Mouse (Mus musculus): ENCODE measurements around the gene Slc34a1.

The Slc34a1 gene

GRCm38 (mm10) chr13:55444286-55444936, 46.4 kb downstream of the Slc34a1 start:
- DNase-seq (ENCODE audit: low spot score): peak; percentile 81

GRCm38 (mm10) chr13:55444937-55445315, 46.9 kb downstream of the Slc34a1 start, which contains the start of gene Grk6:
Gene Grk6 (plus strand): TSS chr13:55445072.
- DNase-seq (ENCODE audit: low spot score): peak; percentile 99

- DNase-seq (ENCODE audit: low spot score): peak; percentile 49
Measured at GRCm38 (mm10) chr13:55445361-55446091, 47.5 kb downstream of the Slc34a1 start.

GRCm38 (mm10) chr13:55446483-55447105, 48.6 kb downstream of the Slc34a1 start:
- DNase-seq (ENCODE audit: low spot score): no peak

- DNase-seq (ENCODE audit: low spot score): no peak
Measured at GRCm38 (mm10) chr13:55447543-55447943, 49.6 kb downstream of the Slc34a1 start.

GRCm38 (mm10) chr13:55448131-55448530, 50.1 kb downstream of the Slc34a1 start:
- no peak for DNase-seq (ENCODE audit: low spot score)

- DNase-seq (ENCODE audit: low spot score): no peak
Measured at GRCm38 (mm10) chr13:55449205-55449604, 51.2 kb downstream of the Slc34a1 start.

- DNase-seq (ENCODE audit: low spot score): no peak
Measured at GRCm38 (mm10) chr13:55449679-55450441, 51.9 kb downstream of the Slc34a1 start.

GRCm38 (mm10) chr13:55450511-55450980, 52.6 kb downstream of the Slc34a1 start:
- DNase-seq (ENCODE audit: low spot score): no peak

GRCm38 (mm10) chr13:55451296-55451695, 53.3 kb downstream of the Slc34a1 start:
- no peak for DNase-seq (ENCODE audit: low spot score)

GRCm38 (mm10) chr13:55451785-55452549, 54.0 kb downstream of the Slc34a1 start:
- DNase-seq (ENCODE audit: low spot score): no peak

GRCm38 (mm10) chr13:55462965-55463364, 65.0 kb downstream of the Slc34a1 start:
- no peak for DNase-seq (ENCODE audit: low spot score)

- DNase-seq (ENCODE audit: low spot score): no peak
Measured at GRCm38 (mm10) chr13:55463399-55464026, 65.5 kb downstream of the Slc34a1 start.

GRCm38 (mm10) chr13:55464027-55464884, 66.3 kb downstream of the Slc34a1 start, which contains the start of gene Prr7:
Gene Prr7 (plus strand): TSS chr13:55464267.
- DNase-seq (ENCODE audit: low spot score): peak; percentile 82

GRCm38 (mm10) chr13:55465184-55465583, 67.2 kb downstream of the Slc34a1 start:
- peak; percentile 68 for DNase-seq (ENCODE audit: low spot score)

Measured in embryo, embryonic 10 days (tissue).